24 mouse cellular contexts compared by ENCODE assay signal in the genomic region with DNA sequence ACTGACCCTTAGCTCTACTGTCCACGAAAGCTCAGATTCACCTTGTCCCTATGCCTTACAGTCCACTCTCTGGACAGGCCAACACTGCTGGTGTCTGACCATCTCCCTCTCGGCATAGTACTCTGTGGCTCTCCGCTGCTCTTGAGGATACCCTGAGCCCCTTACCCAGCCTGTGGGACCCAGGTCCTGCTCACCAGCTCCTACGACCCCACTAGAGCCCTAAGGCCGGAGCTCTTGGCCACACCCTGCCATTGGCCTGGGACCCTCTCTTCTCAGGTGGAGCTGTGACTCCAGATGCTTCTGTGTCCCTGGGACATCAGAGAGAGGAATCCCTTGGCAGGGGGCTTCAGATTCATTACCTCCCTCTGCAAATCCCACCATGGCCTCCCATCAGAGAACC. TPM values are rescaled to one million over a fixed set of nuclear protein-coding genes. Genes with fewer than 3 reads are reported as not detected.
DNase-seq lines count a peak whose midpoint lies in the region; ATAC-seq and TF ChIP-seq lines count a peak whose summit lies in the region.
"Had no signal": no experiment of that assay in that cellular context is flagged by ENCODE, and none has a peak within 500 bp of the region (broad histone marks: within the 10 kb centered on the region; RNA-seq: fewer than 3 reads in every experiment).

No protein-coding gene starts in this region.

- 88% methylated on average over 5 of the region's 5 CpGs for WGBS in heart, embryonic 13.5 days
- 73% methylated on average over 5 of the region's 5 CpGs for WGBS in liver, postnatal 0 days (ENCODE audit: insufficient replicate concordance)
- 71% methylated on average over 5 of the region's 5 CpGs for WGBS in liver, embryonic 12.5 days (ENCODE audit: insufficient replicate concordance)

- intact Hi-C loops in heart, postnatal 25 days (cut with DNase I), result no loop called here

- no peaks in the 10 kb centered on the region for H3K27me3 ChIP-seq in heart, embryonic 13.5 days (replicated peaks)
- no peaks in the 10 kb centered on the region for H3K27me3 ChIP-seq in liver, postnatal 0 days (ENCODE audit: insufficient read depth, low read length)
- H3K27me3 ChIP-seq in liver, embryonic 12.5 days (replicated peaks), result peaks cover 38% of the 10 kb centered on the region
- peaks cover 69% of the 10 kb centered on the region for H3K27me3 ChIP-seq in megakaryocyte, embryonic 14.5 days (replicated peaks)
- no peaks in the 10 kb centered on the region for H3K27me3 ChIP-seq in myocyte (ENCODE audit: control insufficient read depth, insufficient read depth, insufficient read length)
- H3K27me3 ChIP-seq: CH12.LX; heart, embryonic 15.5 days; limb, embryonic 15.5 days; Patski had no signal

- TF ChIP-seq POLR2A in myocyte (IDR thresholded peaks at IDR 0.05; ENCODE audit: insufficient read length, low read depth), result no peak

- H3K9ac ChIP-seq in heart, embryonic 13.5 days, result no peak overlapping the region
- H3K9ac ChIP-seq in liver, postnatal 0 days (replicated peaks), result 0 out of 2 replicates have a peak overlapping the region, but pooled peaks have one; percentile 21
- no peak overlapping the region for H3K9ac ChIP-seq in liver, embryonic 12.5 days
- H3K9ac ChIP-seq: forebrain, postnatal 0 days; heart, embryonic 15.5 days; hindbrain, embryonic 14.5 days; limb, embryonic 15.5 days had no signal

- peaks cover 52% of the 10 kb centered on the region for H3K4me1 ChIP-seq in heart, embryonic 13.5 days
- peaks cover 9% of the 10 kb centered on the region for H3K4me1 ChIP-seq in liver, postnatal 0 days (ENCODE audit: insufficient read depth)
- no peaks in the 10 kb centered on the region; the same call in 1 of the 2 replicates for H3K4me1 ChIP-seq in liver, embryonic 12.5 days
- H3K4me1 ChIP-seq in megakaryocyte, embryonic 14.5 days, result peaks cover 33% of the 10 kb centered on the region

- TF ChIP-seq EP300 in liver, postnatal 0 days (IDR thresholded peaks at IDR 0.05; ENCODE audit: low read depth), result no peak

- TF ChIP-seq CTCF in liver, postnatal 0 days (IDR thresholded peaks at IDR 0.05; ENCODE audit: low read depth), result no peak
- no peak for TF ChIP-seq CTCF in layer of hippocampus, adult 2 months (conservative IDR thresholded peaks at IDR 0.05)

- H3K9me3 ChIP-seq in heart, embryonic 13.5 days, result peaks cover 7% of the 10 kb centered on the region; the same call in 1 of the 2 replicates
- H3K9me3 ChIP-seq in liver, postnatal 0 days (ENCODE audit: low read length), result no peaks in the 10 kb centered on the region
- no peaks in the 10 kb centered on the region for H3K9me3 ChIP-seq in liver, embryonic 12.5 days (replicated peaks)
- peaks cover 11% of the 10 kb centered on the region for H3K9me3 ChIP-seq in megakaryocyte, embryonic 14.5 days
- H3K9me3 ChIP-seq: G1E; heart, embryonic 15.5 days; limb, embryonic 15.5 days had no signal

- no peak for ATAC-seq in heart, embryonic 13.5 days (ENCODE audit: extremely low read depth, insufficient number of reproducible peaks, low FRiP score, low TSS enrichment)
- no peak for ATAC-seq in liver, postnatal 0 days
- ATAC-seq in liver, embryonic 12.5 days, result no peak
- ATAC-seq in megakaryocyte, adult 5-6 weeks (ENCODE audit: poor library complexity, severe bottlenecking), result no peak
- ATAC-seq: forebrain, postnatal 0 days; inflammation-experienced regulatory T-cells, adult 6 months; Patski had no signal

- no peaks in the 10 kb centered on the region for H3K79me2 ChIP-seq in myocyte (ENCODE audit: control insufficient read depth, insufficient read depth)

- no peak overlapping the region for H3ac ChIP-seq in myocyte (ENCODE audit: control insufficient read depth, insufficient read length)

- no peak for DNase-seq in heart, postnatal 25 days (ENCODE audit: low spot score)
- DNase-seq in liver, postnatal 0 days, result no peak
- DNase-seq in layer of hippocampus, adult 2 months (ENCODE audit: low spot score in 2 of 2), result no peak
- DNase-seq: B cell, adult 2 months; cerebellum, adult 11-12 months; cerebellum, postnatal 10 days; forebrain, postnatal 0 days; left cerebral cortex, postnatal 4 days had no signal

- H3K4me3 ChIP-seq in heart, embryonic 13.5 days, result no peak overlapping the region
- H3K4me3 ChIP-seq in liver, postnatal 0 days (ENCODE audit: low read depth, low read length), result no peak overlapping the region
- H3K4me3 ChIP-seq in liver, embryonic 12.5 days, result no peak overlapping the region
- peak overlapping the region; percentile 80 for H3K4me3 ChIP-seq in megakaryocyte, embryonic 14.5 days (replicated peaks)
- no peak overlapping the region for H3K4me3 ChIP-seq in myocyte
- no peak overlapping the region for H3K4me3 ChIP-seq in layer of hippocampus, adult 2 months
- H3K4me3 ChIP-seq: heart, embryonic 15.5 days; limb, embryonic 15.5 days had no signal

- no peaks in the 10 kb centered on the region for H3K36me3 ChIP-seq in heart, embryonic 13.5 days
- H3K36me3 ChIP-seq in liver, postnatal 0 days (replicated peaks; ENCODE audit: insufficient read depth, low read length), result no peaks in the 10 kb centered on the region
- no peaks in the 10 kb centered on the region for H3K36me3 ChIP-seq in liver, embryonic 12.5 days
- no peaks in the 10 kb centered on the region for H3K36me3 ChIP-seq in megakaryocyte, embryonic 14.5 days (replicated peaks; ENCODE audit: low read length)
- H3K36me3 ChIP-seq in myocyte (ENCODE audit: control insufficient read depth, insufficient read depth), result no peaks in the 10 kb centered on the region
- H3K36me3 ChIP-seq: G1E; heart, embryonic 15.5 days; limb, embryonic 15.5 days had no signal

- H3K4me2 ChIP-seq in heart, embryonic 13.5 days, result no peak overlapping the region
- no peak overlapping the region for H3K4me2 ChIP-seq in liver, postnatal 0 days (ENCODE audit: low read depth, low read length)
- no peak overlapping the region for H3K4me2 ChIP-seq in liver, embryonic 12.5 days
- H3K4me2 ChIP-seq in myocyte (ENCODE audit: low read depth), result peak overlapping the region; percentile 53
- H3K4me2 ChIP-seq: heart, embryonic 15.5 days; hindbrain, embryonic 14.5 days; limb, embryonic 15.5 days; midbrain, embryonic 11.5 days had no signal

- H3K27ac ChIP-seq in heart, embryonic 13.5 days (replicated peaks), result 0 out of 2 replicates have a peak overlapping the region, but pooled peaks have one; percentile 6
- H3K27ac ChIP-seq in liver, postnatal 0 days (ENCODE audit: low read depth), result no peak overlapping the region
- H3K27ac ChIP-seq in liver, embryonic 12.5 days, result no peak overlapping the region
- no peak overlapping the region for H3K27ac ChIP-seq in layer of hippocampus, adult 2 months
- H3K27ac ChIP-seq: hindbrain, embryonic 14.5 days had no signal

TF ChIP-seq in myocyte, 11 proteins besides CTCF, POLR2A, EP300 and RAD21 (continues in another document):
- no peak for TF ChIP-seq MAX (IDR thresholded peaks at IDR 0.05; ENCODE audit: low read depth)
- TF ChIP-seq MYOG (IDR thresholded peaks at IDR 0.05; ENCODE audit: control insufficient read depth in 1 of 3, insufficient read depth in 1 of 3, insufficient read length in 2 of 3, low read depth in 2 of 3), result no peak
- TF ChIP-seq TCF12 (IDR thresholded peaks at IDR 0.05; ENCODE audit: insufficient read depth, poor library complexity, severe bottlenecking), result no peak
- TF ChIP-seq USF1 (IDR thresholded peaks at IDR 0.05; ENCODE audit: low read depth), result no peak

RNA-seq across cellular contexts. Expression of a gene that starts 0.5 kb away (rescaled TPM):
- 55.3 and 55.9 TPM in 2 replicates for polyA plus RNA-seq in heart, embryonic 13.5 days (2015; fragmentation: Nextera tagmentation; extraction: Ambion mirVana)
- 100 to 1,000 TPM; 298 to 316 TPM for total RNA-seq in heart, postnatal 25 days (2021)
- polyA plus RNA-seq in liver, postnatal 0 days (2015; fragmentation: Nextera tagmentation; extraction: Ambion mirVana), result 1.5 and 1.8 TPM in 2 replicates
- 4.0 and 5.3 TPM in 2 replicates for polyA plus RNA-seq in liver, embryonic 12.5 days (2016; fragmentation: Nextera tagmentation; extraction: Ambion mirVana)
- polyA plus RNA-seq in megakaryocyte, embryonic 14.5 days (2012; ENCODE audit: insufficient read depth, low replicate concordance), result 4.7 and 17.1 TPM in 2 replicates
- total RNA-seq in megakaryocyte, adult 5-6 weeks (2015), result not detected in 2 replicates
- not detected in 2 replicates for total RNA-seq in megakaryocyte, adult 5-6 weeks (2017)
- polyA plus RNA-seq in myocyte (2012; fragmentation: generic; extraction: Trizol), result 29.5 TPM
- total RNA-seq in layer of hippocampus, adult 2 months (2021), result under 1 TPM; 0.47 to 0.90 TPM
- polyA plus RNA-seq: G1E had no signal

RNA-seq across cellular contexts. Expression of a gene that starts 13.0 kb away (rescaled TPM):
- 0.44 and 0.62 TPM in 2 replicates for polyA plus RNA-seq in heart, embryonic 13.5 days (2015; fragmentation: Nextera tagmentation; extraction: Ambion mirVana)
- total RNA-seq in heart, postnatal 25 days (2021), result 10 to 100 TPM; 21.2 to 28.9 TPM
- polyA plus RNA-seq in liver, postnatal 0 days (2015; fragmentation: Nextera tagmentation; extraction: Ambion mirVana), result 17.3 and 17.8 TPM in 2 replicates
- polyA plus RNA-seq in liver, embryonic 12.5 days (2016; fragmentation: Nextera tagmentation; extraction: Ambion mirVana), result 3.2 and 3.6 TPM in 2 replicates
- 1.1 TPM in 1 of 2 replicates, not detected in the other for polyA plus RNA-seq in megakaryocyte, embryonic 14.5 days (2012; ENCODE audit: insufficient read depth, low replicate concordance)
- 0.16 TPM in 1 of 2 replicates, not detected in the other for total RNA-seq in megakaryocyte, adult 5-6 weeks (2015)
- total RNA-seq in megakaryocyte, adult 5-6 weeks (2017), result 0.26 TPM in 1 of 2 replicates, not detected in the other
- polyA plus RNA-seq in myocyte (2012; fragmentation: generic; extraction: Trizol), result 0.02 TPM
- under 1 TPM; 0.37 to 0.56 TPM for total RNA-seq in layer of hippocampus, adult 2 months (2021)
- total RNA-seq: neutrophil, adult 5-6 weeks had no signal
- polyA plus RNA-seq: G1E; hindbrain, embryonic 14.5 days had no signal

RNA-seq across cellular contexts. Expression of a gene that starts 18.2 kb away (rescaled TPM):
- polyA plus RNA-seq in heart, embryonic 13.5 days (2015; fragmentation: Nextera tagmentation; extraction: Ambion mirVana), result 0.37 and 0.49 TPM in 2 replicates
- 100 to 1,000 TPM; 105 to 117 TPM for total RNA-seq in heart, postnatal 25 days (2021)
- polyA plus RNA-seq in liver, postnatal 0 days (2015; fragmentation: Nextera tagmentation; extraction: Ambion mirVana), result 0.40 and 0.76 TPM in 2 replicates
- polyA plus RNA-seq in liver, embryonic 12.5 days (2016; fragmentation: Nextera tagmentation; extraction: Ambion mirVana), result not detected in 2 replicates
- polyA plus RNA-seq in megakaryocyte, embryonic 14.5 days (2012; ENCODE audit: insufficient read depth, low replicate concordance), result not detected in 2 replicates
- total RNA-seq in megakaryocyte, adult 5-6 weeks (2015), result not detected in 2 replicates
- total RNA-seq in megakaryocyte, adult 5-6 weeks (2017), result not detected in 2 replicates
- 0.12 TPM for polyA plus RNA-seq in myocyte (2012; fragmentation: generic; extraction: Trizol)
- total RNA-seq in layer of hippocampus, adult 2 months (2021), result 1 to 10 TPM; 1.6 to 3.6 TPM
- polyA plus RNA-seq: embryonic facial prominence, embryonic 11.5 days; forebrain, embryonic 11.5 days; G1E; hindbrain, embryonic 14.5 days; midbrain, embryonic 11.5 days had no signal

RNA-seq across cellular contexts. Expression of a gene that starts 59.3 kb away (rescaled TPM):
- polyA plus RNA-seq in heart, embryonic 13.5 days (2015; fragmentation: Nextera tagmentation; extraction: Ambion mirVana), result 4.9 and 5.1 TPM in 2 replicates
- 100 to 1,000 TPM in 1 of 2 experiments, 10 to 100 TPM in 1; 94.1 to 109 TPM for total RNA-seq in heart, postnatal 25 days (2021)
- 1.7 TPM in 2 replicates for polyA plus RNA-seq in liver, postnatal 0 days (2015; fragmentation: Nextera tagmentation; extraction: Ambion mirVana)
- polyA plus RNA-seq in liver, embryonic 12.5 days (2016; fragmentation: Nextera tagmentation; extraction: Ambion mirVana), result 1.9 and 2.4 TPM in 2 replicates
- polyA plus RNA-seq in megakaryocyte, embryonic 14.5 days (2012; ENCODE audit: insufficient read depth, low replicate concordance), result 19.4 and 24.8 TPM in 2 replicates
- total RNA-seq in megakaryocyte, adult 5-6 weeks (2015), result 11.1 and 14.9 TPM in 2 replicates
- total RNA-seq in megakaryocyte, adult 5-6 weeks (2017), result 10.4 and 11.1 TPM in 2 replicates
- polyA plus RNA-seq in myocyte (2012; fragmentation: generic; extraction: Trizol), result 20.4 TPM
- total RNA-seq in layer of hippocampus, adult 2 months (2021), result 10 to 100 TPM; 74.1 to 80.6 TPM
